Mouse (Mus musculus) testis, adult 2 months (tissue): Measurements from ENCODE around the gene Maml2.

ENCODE experiments used
- CTCF ChIP-seq: fragments of 200-500 bp; IDR thresholded peaks from 2 replicates; pipeline ENCODE4 v1.5.1; 2012; ENCODE audit warnings: low read depth, mild to moderate bottlenecking, inconsistent platforms, low read length, moderate library complexity; ENCODE audit not compliant: control insufficient read depth, insufficient read depth, insufficient replicate concordance
- POLR2A ChIP-seq: fragments of 200-500 bp; IDR thresholded peaks from 2 replicates; pipeline ENCODE4 v1.6.1; 2012; ENCODE audit warnings: low read depth, mild to moderate bottlenecking, inconsistent platforms, low read length, moderate library complexity; ENCODE audit not compliant: control insufficient read depth

DNA sequence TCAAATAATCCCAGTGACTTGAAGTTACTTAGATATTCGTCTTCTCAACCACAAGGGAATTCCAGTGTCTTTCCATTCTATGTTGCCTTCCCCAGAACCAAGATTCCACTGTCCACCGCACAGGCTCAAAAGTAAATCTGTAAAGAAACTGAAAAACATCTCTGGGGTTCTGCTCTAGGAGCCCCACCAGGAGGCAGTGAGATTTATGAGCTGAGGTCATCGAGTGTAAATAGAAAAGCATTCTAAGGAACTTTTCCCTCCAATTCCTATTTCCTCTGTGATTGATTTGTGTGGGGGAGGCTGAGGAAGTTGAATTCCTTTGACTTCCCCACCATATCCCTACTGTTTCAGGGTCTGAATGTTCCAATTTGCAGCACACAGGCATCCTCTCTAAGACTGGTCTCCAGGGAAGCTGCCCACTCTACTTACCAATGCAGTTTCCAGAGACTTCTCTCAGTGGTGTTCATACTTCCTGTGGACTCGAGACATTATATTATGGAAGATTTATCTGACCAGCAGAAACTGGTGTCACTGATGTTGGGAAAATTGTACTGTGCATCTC, 261.1 kb downstream of the Maml2 start:
- TF ChIP-seq CTCF, result no peak
- TF ChIP-seq POLR2A, result no peak
